Mouse (Mus musculus) hindbrain, embryonic 11.5 days (tissue): Measurements from ENCODE around the gene Tfpi2. TPM values are rescaled to one million over a fixed set of nuclear protein-coding genes. Genes with fewer than 3 reads are reported as not detected.

Source experiments
- ATAC-seq: fragments of 200-750 bp; cut with Nextera tagmentation; 2 replicates; pipeline ENCODE4 v1.8.0; 2017; ENCODE audit warnings: mild to moderate bottlenecking, moderate TSS enrichment, moderate library complexity; ENCODE audit not compliant: low FRiP score
- DNase-seq: peaks from one replicate; pipeline ENCODE4 v3.0.0-alpha.2; 2015; ENCODE audit warnings: low spot score
- H3K27ac ChIP-seq: fragments of 300-500 bp; sonication (generic); 2 replicates; pipeline ENCODE4 v1.5.1; 2014; ENCODE audit warnings: mild to moderate bottlenecking, low read depth, low read length
- H3K27me3 ChIP-seq: fragments of 300-500 bp; sonication (generic); 2 replicates; pipeline ENCODE4 v1.6.1; 2014; ENCODE audit warnings: mild to moderate bottlenecking, low read length, moderate library complexity, mixed read lengths; ENCODE audit not compliant: control insufficient read depth, insufficient read depth
- H3K36me3 ChIP-seq: fragments of 300-500 bp; sonication (generic); 2 replicates; pipeline ENCODE4 v1.6.1; 2014; ENCODE audit warnings: mild to moderate bottlenecking, low read length, moderate library complexity, mixed read lengths; ENCODE audit not compliant: control insufficient read depth, insufficient read depth
- H3K4me1 ChIP-seq: fragments of 300-500 bp; sonication (generic); replicated peaks from 2 replicates; pipeline ENCODE4 v1.6.1; 2014; ENCODE audit warnings: low read length, mixed read lengths; ENCODE audit not compliant: control insufficient read depth, insufficient read depth
- H3K4me2 ChIP-seq: fragments of 300-500 bp; sonication (generic); replicated peaks from 2 replicates; pipeline ENCODE4 v1.6.1; 2014; ENCODE audit warnings: mild to moderate bottlenecking, low read depth, low read length
- H3K4me3 ChIP-seq: fragments of 300-500 bp; sonication (generic); 2 replicates; pipeline ENCODE4 v1.5.1; 2014; ENCODE audit warnings: low read depth, low read length
- H3K9ac ChIP-seq: fragments of 300-500 bp; sonication (generic); 2 replicates; pipeline ENCODE4 v1.6.1; 2014; ENCODE audit warnings: low read depth, low read length
- H3K9me3 ChIP-seq: fragments of 300-500 bp; sonication (generic); 2 replicates; pipeline ENCODE4 v1.6.1; 2016; ENCODE audit warnings: low read length; ENCODE audit not compliant: control insufficient read depth
- WGBS: fragments of 180-500 bp; shearing (Covaris S2); extraction: QIAGEN DNeasy Blood & Tissue Kit; methylation state at CpG from one replicate; pipeline ENCODE4 v1.1.7; 2014; 5-methylcytosine and 5-hydroxymethylcytosine counted together
- polyA plus RNA-seq: library from polyadenylated mRNA; unstranded; fragments of >200 nt; fragmentation: Nextera tagmentation; extraction: Ambion mirVana; gene quantifications from 2 replicates; pipeline ENCODE4 v1.2.1, GENCODE M21; 2014

Gene Tfpi2
- polyA plus RNA-seq, 1 experiment from 2014 or later = 0.97 TPM

- H3K27ac ChIP-seq = no peak overlapping the region
- DNase-seq = no peak
- no peak overlapping the region for H3K4me2 ChIP-seq
- H3K4me1 ChIP-seq = no peaks in the 10 kb centered on the region
- no peaks in the 10 kb centered on the region for H3K27me3 ChIP-seq
- H3K4me3 ChIP-seq = no peak overlapping the region
- no peaks in the 10 kb centered on the region for H3K36me3 ChIP-seq
- WGBS = 55% methylated on average over 1 of the region's 1 CpGs
- ATAC-seq = no peak
- H3K9ac ChIP-seq = no peak overlapping the region
- no peaks in the 10 kb centered on the region for H3K9me3 ChIP-seq
Measured at GRCm38 (mm10) chr6:3936140-3936714, 52.5 kb downstream of the Tfpi2 start.

GRCm38 (mm10) chr6:3935606-3936005 lies 53.1 kb downstream of the Tfpi2 start:
- no peaks in the 10 kb centered on the region for H3K4me1 ChIP-seq
- no peak overlapping the region for H3K4me2 ChIP-seq
- 60% methylated on average over 2 of the region's 2 CpGs for WGBS
- H3K9ac ChIP-seq = no peak overlapping the region
- no peaks in the 10 kb centered on the region for H3K27me3 ChIP-seq
- ATAC-seq (no peak), DNase-seq (no peak)
- no peak overlapping the region for H3K27ac ChIP-seq
- no peaks in the 10 kb centered on the region for H3K9me3 ChIP-seq
- H3K4me3 ChIP-seq = no peak overlapping the region
- H3K36me3 ChIP-seq = no peaks in the 10 kb centered on the region

DNA sequence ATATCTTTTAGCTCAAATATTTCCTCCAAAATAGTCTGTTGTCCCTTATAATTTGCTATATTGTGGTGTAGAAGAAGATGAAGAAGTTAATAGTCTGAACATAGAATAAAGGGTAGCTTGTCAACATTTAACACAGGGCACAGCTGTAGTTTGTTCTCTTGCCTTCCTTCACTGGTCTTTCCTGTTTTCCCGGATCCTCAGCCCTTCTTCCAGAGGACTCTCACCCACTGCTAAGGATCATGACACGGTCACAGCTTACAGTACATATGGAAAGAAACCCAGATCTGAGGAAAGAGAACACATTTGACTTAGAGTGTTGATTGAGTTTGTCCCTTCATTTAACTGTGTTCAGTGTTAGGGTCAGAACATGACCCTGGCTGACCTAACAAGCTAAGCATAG lies 53.7 kb downstream of the Tfpi2 start:
- no peak for DNase-seq
- H3K9ac ChIP-seq = no peak overlapping the region
- no peak overlapping the region for H3K4me3 ChIP-seq
- no peak for ATAC-seq
- H3K4me2 ChIP-seq = no peak overlapping the region
- no peaks in the 10 kb centered on the region for H3K36me3 ChIP-seq
- no peaks in the 10 kb centered on the region for H3K27me3 ChIP-seq
- H3K4me1 ChIP-seq = no peaks in the 10 kb centered on the region
- no peaks in the 10 kb centered on the region for H3K9me3 ChIP-seq
- no peak overlapping the region for H3K27ac ChIP-seq
- WGBS = 76% methylated on average over 2 of the region's 2 CpGs

- Histone ChIP-seq H3K4me1 (no peaks in the 10 kb centered on the region), H3K27ac (no peak overlapping the region), H3K4me2 (no peak overlapping the region), H3K36me3 (no peaks in the 10 kb centered on the region), H3K9me3 (no peaks in the 10 kb centered on the region), H3K4me3 (no peak overlapping the region), H3K27me3 (no peaks in the 10 kb centered on the region), H3K9ac (no peak overlapping the region)
- DNase-seq (no peak), ATAC-seq (no peak)
- 79% methylated on average over 4 of the region's 4 CpGs for WGBS
Measured at GRCm38 (mm10) chr6:3926140-3926539, 62.6 kb downstream of the Tfpi2 start.

DNA sequence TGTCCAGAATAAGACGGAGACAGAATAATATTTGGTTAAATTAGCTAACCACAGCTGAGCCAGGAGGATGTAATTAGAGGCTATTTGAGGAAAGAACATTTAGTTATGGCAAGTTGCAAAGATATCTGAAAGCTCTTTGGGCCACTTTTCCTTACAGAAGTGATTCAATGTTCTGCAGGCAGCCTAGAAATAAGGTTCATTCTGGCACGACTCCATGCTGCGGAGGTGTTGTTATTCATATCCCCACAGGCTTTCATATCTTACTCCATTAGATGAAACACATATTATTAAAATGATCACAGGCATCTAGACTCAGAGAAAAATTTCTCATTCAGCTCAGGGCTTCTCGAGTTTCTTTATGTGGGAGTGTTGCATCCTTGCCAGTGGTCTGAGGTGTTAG lies 65.8 kb downstream of the Tfpi2 start:
- Histone ChIP-seq H3K9ac (no peak overlapping the region), H3K27me3 (no peaks in the 10 kb centered on the region), H3K4me1 (no peaks in the 10 kb centered on the region), H3K4me2 (no peak overlapping the region), H3K27ac (no peak overlapping the region), H3K36me3 (no peaks in the 10 kb centered on the region), H3K4me3 (no peak overlapping the region), H3K9me3 (no peaks in the 10 kb centered on the region)
- WGBS = 83% methylated on average over 4 of the region's 4 CpGs
- ATAC-seq (no peak), DNase-seq (no peak)

- Histone ChIP-seq H3K4me3 (no peak overlapping the region), H3K9ac (no peak overlapping the region), H3K36me3 (no peaks in the 10 kb centered on the region), H3K4me2 (no peak overlapping the region), H3K9me3 (no peaks in the 10 kb centered on the region), H3K4me1 (no peaks in the 10 kb centered on the region), H3K27me3 (no peaks in the 10 kb centered on the region), H3K27ac (no peak overlapping the region)
- WGBS = 72% methylated on average over 7 of the region's 7 CpGs
- DNase-seq = no peak
- ATAC-seq = no peak
Measured at GRCm38 (mm10) chr6:3916015-3916414, 72.7 kb downstream of the Tfpi2 start.

Other genes starting within 250 kb of the Tfpi2 start
- gene Calcr, start 224.2 kb downstream of the Tfpi2 start, polyA plus RNA-seq = 0.88 and 1.1 TPM in 2 replicates
- gene Gngt1, start 4.9 kb upstream of the Tfpi2 start, polyA plus RNA-seq = not detected in 2 replicates
- gene Gng11, start 15.0 kb upstream of the Tfpi2 start, polyA plus RNA-seq = 44.1 and 48.1 TPM in 2 replicates
- gene Bet1, start 98.1 kb upstream of the Tfpi2 start, polyA plus RNA-seq = 59.5 and 59.6 TPM in 2 replicates